Mouse (Mus musculus): ENCODE measurements around the gene Nhsl1. TPM values are rescaled to one million over a fixed set of nuclear protein-coding genes. Genes with fewer than 3 reads are reported as not detected.
A peak's percentile ranks its signal among the peaks of the same experiment; 100 is the strongest.

Nhsl1 gene
- polyA plus RNA-seq, 1 experiment from 2014 or later: 10.6 TPM

DNA sequence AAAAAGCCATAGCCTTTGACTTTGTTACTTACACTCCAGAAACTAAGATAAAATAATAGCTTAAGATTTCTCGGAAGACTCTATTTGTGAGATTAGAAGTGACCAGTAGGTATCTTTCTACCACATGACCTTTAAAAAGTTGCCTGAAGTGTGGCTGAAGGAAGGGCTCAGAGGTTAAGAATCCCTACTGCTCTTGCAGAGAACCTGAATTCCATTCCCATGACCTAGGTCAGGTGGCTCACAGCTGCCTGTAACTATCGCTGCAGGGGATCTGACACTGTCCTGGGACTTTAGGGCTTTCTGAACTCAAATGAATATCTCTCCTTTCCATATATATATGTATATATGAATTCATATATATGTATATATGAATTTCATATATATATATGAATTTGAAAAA is 92.5 kb downstream of the Nhsl1 start:
- Histone ChIP-seq H3K9me3 (no peaks in the 10 kb centered on the region), H3K27ac (no peak overlapping the region), H3K27me3 (ENCODE audit: insufficient read depth, poor library complexity, severe bottlenecking) (no peaks in the 10 kb centered on the region), H3K36me3 (no peaks in the 10 kb centered on the region), H3K4me1 (peaks cover 55% of the 10 kb centered on the region), H3K4me3 (no peak overlapping the region)
- 36% methylated on average over 2 of the region's 2 CpGs for WGBS
- DNase-seq (ENCODE audit: low spot score): no peak

DNA sequence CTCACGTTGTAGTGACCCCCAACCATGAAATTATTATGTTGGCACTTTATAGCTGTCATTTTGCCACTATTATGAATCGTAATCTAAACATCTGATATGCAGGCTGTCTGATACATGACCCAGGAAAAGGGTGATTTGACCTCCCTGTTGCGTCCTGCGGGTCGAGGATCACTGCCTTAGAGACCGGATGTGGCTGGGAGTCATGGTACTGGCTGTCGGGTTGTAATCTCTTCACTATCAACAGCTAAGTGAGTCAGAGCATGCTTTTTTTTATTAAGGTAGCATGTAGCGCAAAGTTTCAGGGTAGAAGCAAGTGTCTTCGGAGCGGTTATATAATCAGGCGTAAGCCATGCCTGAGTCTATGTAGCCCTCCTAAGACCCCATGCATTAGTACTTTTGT is 97.2 kb downstream of the Nhsl1 start:
- Histone ChIP-seq H3K4me3 (no peak overlapping the region), H3K9me3 (no peaks in the 10 kb centered on the region), H3K4me1 (peaks cover 47% of the 10 kb centered on the region), H3K27ac (no peak overlapping the region), H3K27me3 (ENCODE audit: insufficient read depth, poor library complexity, severe bottlenecking) (no peaks in the 10 kb centered on the region), H3K36me3 (no peaks in the 10 kb centered on the region)
- DNase-seq (ENCODE audit: low spot score): no peak
- 85% methylated on average over 11 of the region's 11 CpGs for WGBS

DNA sequence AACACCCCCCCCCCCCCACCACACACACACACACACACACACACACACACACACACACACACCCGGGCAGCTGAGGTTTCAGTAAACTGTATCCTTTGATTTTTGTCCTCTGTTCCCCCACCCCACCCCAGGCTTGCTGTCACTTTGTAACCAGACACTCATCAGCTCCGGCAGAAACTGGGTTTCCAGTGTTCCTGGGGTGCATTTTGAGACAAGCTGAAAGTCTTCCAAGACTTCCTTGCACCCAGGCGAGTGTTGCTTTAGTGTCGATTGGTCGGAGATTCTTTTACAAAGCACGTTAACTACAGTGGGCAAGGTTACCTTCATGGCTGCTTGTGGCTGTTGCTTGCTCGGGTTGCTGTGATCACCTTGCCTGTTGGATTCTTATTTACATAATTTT is 99.4 kb downstream of the Nhsl1 start:
- peak overlapping the region; percentile 74 for H3K27ac ChIP-seq
- DNase-seq (ENCODE audit: low spot score): no peak

DNA sequence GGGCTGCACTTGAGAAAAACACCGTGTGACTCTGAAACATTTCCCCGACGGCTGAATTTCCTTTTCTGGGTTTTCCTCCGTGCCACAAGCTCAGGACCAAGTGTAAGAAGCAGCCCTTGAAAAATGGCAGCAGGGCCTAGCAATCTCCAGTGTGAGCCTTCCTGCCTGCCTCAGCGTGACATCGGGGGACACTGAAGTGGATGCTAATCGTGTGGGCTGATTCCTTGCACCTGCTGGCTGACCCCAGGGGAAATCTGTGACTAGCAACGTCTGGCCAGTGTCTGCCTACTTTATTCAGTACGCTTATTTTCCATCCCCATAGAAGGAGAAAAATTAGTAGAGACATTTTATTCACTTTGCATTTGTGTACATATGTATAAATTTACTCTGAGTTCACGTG is 100.7 kb downstream of the Nhsl1 start:
- 42% methylated on average over 10 of the region's 10 CpGs for WGBS
- DNase-seq (ENCODE audit: low spot score): no peak
- Histone ChIP-seq H3K4me3 (no peak overlapping the region), H3K27me3 (ENCODE audit: insufficient read depth, poor library complexity, severe bottlenecking) (no peaks in the 10 kb centered on the region), H3K9me3 (no peaks in the 10 kb centered on the region), H3K27ac (peak overlapping the region; percentile 74; the same call in 1 of the 2 replicates), H3K36me3 (no peaks in the 10 kb centered on the region), H3K4me1 (peaks cover 45% of the 10 kb centered on the region)

More for the DNA sequence above, 99.4 kb downstream of the Nhsl1 start:
- Histone ChIP-seq H3K36me3 (no peaks in the 10 kb centered on the region), H3K9me3 (no peaks in the 10 kb centered on the region), H3K27me3 (ENCODE audit: insufficient read depth, poor library complexity, severe bottlenecking) (no peaks in the 10 kb centered on the region), H3K4me3 (no peak overlapping the region), H3K4me1 (peaks cover 40% of the 10 kb centered on the region)
- 25% methylated on average over 6 of the region's 7 CpGs for WGBS

DNA sequence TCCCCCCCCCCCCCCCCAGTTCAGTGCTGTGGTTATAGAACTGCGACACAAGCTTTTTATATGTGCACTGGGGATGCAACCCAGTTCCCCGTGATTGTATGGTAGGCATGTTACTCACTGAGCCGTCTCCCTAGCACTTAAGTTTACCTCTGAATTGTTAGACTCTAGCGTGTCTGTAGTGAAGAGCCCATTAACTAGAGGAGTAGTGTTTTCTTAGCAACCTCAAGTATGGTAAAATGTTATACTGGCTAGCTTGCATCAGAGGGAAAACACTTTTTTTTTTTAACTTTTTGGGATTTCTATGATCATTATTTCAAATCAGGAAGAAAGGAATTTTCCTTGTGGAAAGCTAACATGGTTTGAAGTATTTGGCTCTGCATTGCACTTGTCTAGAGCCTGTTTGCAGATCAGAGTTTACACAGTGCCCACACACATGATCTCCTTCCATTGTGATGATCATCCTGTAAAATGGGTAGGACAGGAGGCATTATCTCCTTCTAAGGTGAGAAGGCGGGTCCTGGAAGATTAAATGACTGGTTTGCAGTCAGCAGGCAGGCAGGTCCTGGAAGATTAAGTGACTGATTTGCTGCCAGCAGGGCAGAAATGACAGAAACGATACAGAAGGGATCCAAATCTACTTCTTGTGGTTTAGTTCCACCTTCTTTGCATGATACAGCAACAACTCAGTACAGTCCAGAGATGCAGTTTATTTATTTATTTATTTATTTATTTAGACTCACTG is 101.6 kb downstream of the Nhsl1 start:
- no peak overlapping the region for H3K4me3 ChIP-seq
- no peaks in the 10 kb centered on the region for H3K9me3 ChIP-seq
- DNase-seq (ENCODE audit: low spot score): no peak
- H3K27ac ChIP-seq: no peak overlapping the region
- 79% methylated on average over 6 of the region's 6 CpGs for WGBS
- no peaks in the 10 kb centered on the region for H3K27me3 ChIP-seq (ENCODE audit: insufficient read depth, poor library complexity, severe bottlenecking)
- no peaks in the 10 kb centered on the region for H3K36me3 ChIP-seq
- H3K4me1 ChIP-seq: peaks cover 39% of the 10 kb centered on the region

DNA sequence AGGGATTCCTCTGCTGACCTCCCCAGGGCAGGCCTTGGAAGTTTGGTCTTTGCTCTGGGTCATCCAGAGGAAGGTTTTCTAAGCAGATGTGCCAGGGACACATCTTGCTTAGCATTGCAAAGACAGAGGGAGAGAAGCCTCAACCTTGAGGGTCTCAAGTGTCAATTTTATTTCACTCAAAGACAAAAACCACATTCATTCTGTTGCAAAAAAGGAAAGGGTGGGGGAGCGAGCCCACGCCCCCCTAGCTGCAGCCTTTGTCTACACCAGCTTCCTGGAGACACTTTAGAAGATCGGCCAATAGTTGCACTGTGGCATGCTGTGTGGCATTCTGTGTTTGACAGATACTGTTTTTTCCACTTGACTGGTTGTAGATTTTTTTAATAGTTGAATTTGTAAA is 104.2 kb downstream of the Nhsl1 start:
- Histone ChIP-seq H3K36me3 (peaks cover 4% of the 10 kb centered on the region), H3K4me1 (peaks cover 42% of the 10 kb centered on the region), H3K27me3 (ENCODE audit: insufficient read depth, poor library complexity, severe bottlenecking) (no peaks in the 10 kb centered on the region), H3K9me3 (no peaks in the 10 kb centered on the region), H3K27ac (no peak overlapping the region), H3K4me3 (no peak overlapping the region)
- no peak for DNase-seq (ENCODE audit: low spot score)
- 66% methylated on average over 3 of the region's 3 CpGs for WGBS

DNA sequence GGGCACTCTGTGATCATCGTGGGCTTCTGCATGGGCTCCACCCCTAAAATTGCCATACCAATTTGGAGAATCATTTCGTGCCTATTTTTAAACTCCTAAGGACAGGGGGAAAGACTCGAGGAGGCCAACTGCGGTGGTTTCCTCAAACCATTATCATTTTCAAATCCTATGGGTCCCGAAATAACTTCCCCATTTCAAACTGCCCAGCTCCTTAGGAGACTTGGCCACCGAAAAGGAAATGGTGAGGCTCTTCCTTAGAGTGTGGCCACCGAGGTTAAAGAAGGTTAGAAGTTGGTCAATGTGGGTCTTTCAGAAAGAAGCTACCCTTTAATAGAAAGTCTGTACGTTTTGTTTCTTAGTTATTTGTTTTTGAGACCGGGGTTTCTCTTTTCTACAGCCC is 104.8 kb downstream of the Nhsl1 start:
- Histone ChIP-seq H3K9me3 (no peaks in the 10 kb centered on the region), H3K4me1 (peaks cover 36% of the 10 kb centered on the region), H3K27ac (no peak overlapping the region), H3K36me3 (peaks cover 4% of the 10 kb centered on the region), H3K27me3 (ENCODE audit: insufficient read depth, poor library complexity, severe bottlenecking) (no peaks in the 10 kb centered on the region), H3K4me3 (no peak overlapping the region)
- DNase-seq (ENCODE audit: low spot score): no peak
- 65% methylated on average over 9 of the region's 9 CpGs for WGBS

DNA sequence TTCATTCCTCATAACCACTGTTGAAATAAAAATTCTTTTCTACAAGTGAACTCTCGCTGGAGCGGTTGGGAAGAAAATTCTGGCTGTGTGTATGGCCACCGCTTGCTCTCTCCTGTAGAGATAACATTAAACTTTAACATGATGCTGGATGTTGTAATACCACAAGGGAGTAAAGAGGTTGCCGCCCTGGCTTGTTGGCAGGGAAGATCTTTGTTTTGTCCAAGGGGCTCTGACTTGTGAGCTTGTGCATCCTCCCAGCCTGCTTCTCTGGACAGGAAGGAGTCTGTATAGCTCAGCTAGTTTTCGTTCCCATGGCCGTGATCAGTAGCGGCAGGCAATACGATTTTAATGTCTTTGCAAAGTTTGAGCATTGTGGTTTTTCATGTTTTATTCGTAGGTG is 109.1 kb downstream of the Nhsl1 start:
- H3K4me3 ChIP-seq: no peak overlapping the region
- 92% methylated on average over 9 of the region's 9 CpGs for WGBS
- no peak overlapping the region for H3K27ac ChIP-seq
- no peak for DNase-seq (ENCODE audit: low spot score)
- H3K9me3 ChIP-seq: 0 out of 2 replicates have a peak, but pooled peaks cover 7% of the 10 kb centered on the region
- H3K27me3 ChIP-seq (ENCODE audit: insufficient read depth, poor library complexity, severe bottlenecking): no peaks in the 10 kb centered on the region
- H3K36me3 ChIP-seq: peaks cover 14% of the 10 kb centered on the region
- H3K4me1 ChIP-seq: peaks cover 41% of the 10 kb centered on the region

DNA sequence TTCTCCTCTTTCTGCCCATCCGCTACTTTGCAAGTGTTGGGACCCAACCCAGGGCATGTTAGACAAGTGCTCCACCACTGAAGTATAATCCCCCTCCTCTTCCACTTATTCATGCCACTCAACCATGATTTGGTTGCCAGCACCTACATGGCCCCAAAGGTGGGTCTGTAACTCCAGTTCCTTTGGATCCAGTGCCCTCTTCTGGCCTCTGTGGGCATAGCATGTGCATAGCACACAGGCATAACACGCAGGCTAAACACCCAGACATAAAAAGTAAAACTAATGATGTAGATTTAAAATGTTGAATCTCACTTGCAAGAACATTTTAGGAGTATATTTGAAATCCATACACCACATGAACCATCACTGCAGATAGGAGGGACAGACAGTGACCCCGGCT is 110.7 kb downstream of the Nhsl1 start:
- H3K27me3 ChIP-seq (ENCODE audit: insufficient read depth, poor library complexity, severe bottlenecking): no peaks in the 10 kb centered on the region

DNA sequence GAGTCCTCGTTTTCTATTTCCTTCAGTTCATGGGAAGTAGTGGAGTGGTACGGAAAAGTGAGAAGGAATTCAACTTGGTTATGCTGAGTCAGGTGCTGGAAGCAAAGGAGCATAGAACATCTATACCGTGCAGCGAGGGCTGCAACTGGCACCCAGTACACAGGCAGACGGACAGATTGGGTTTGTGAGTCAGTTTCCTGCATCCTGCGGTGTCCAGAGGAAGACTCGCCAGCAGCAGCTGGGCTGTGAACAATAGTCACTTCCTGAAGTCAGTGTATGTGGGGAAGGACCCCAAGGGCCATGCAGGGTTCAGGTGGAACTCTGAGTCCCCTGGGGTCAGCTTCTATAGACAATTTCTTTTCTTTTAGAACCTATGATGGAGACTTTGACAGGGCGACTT is 111.4 kb downstream of the Nhsl1 start:
- no peak for DNase-seq (ENCODE audit: low spot score)
- no peak overlapping the region for H3K4me3 ChIP-seq
- H3K27ac ChIP-seq: peak overlapping the region; percentile 91; the same call in 1 of the 2 replicates
- WGBS: 63% methylated on average over 8 of the region's 8 CpGs
- H3K36me3 ChIP-seq: peaks cover 14% of the 10 kb centered on the region
- H3K27me3 ChIP-seq (ENCODE audit: insufficient read depth, poor library complexity, severe bottlenecking): no peaks in the 10 kb centered on the region
- H3K4me1 ChIP-seq: peaks cover 47% of the 10 kb centered on the region
- H3K9me3 ChIP-seq: 0 out of 2 replicates have a peak, but pooled peaks cover 7% of the 10 kb centered on the region

More for the DNA sequence above, 110.7 kb downstream of the Nhsl1 start:
- 94% methylated on average over 3 of the region's 3 CpGs for WGBS
- Histone ChIP-seq H3K4me1 (peaks cover 43% of the 10 kb centered on the region), H3K4me3 (no peak overlapping the region), H3K9me3 (0 out of 2 replicates have a peak, but pooled peaks cover 7% of the 10 kb centered on the region), H3K27ac (0 out of 2 replicates have a peak overlapping the region, but pooled peaks have one; percentile 91), H3K36me3 (peaks cover 14% of the 10 kb centered on the region)
- no peak for DNase-seq (ENCODE audit: low spot score)

DNA sequence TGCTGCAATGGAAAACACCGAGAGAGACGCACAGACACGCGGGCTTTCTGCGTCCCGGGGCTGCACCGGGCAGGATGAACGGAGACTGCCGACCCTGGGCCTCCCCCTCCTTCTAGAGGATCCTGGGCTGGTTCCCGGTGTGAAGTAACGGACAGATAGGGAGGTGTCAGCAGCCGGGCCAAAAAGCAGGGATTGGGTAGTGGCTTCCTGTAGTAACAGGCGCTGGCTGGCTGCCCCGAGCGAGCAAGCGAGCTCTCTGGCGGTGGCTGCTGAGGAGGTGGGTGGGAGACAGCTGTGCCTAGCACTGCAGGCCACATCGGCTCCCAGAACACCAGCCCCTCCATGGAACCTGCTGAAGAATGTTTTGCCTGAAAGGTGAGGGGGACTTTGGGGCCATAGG is 112.2 kb downstream of the Nhsl1 start:
- Histone ChIP-seq H3K4me1 (peaks cover 48% of the 10 kb centered on the region), H3K9me3 (0 out of 2 replicates have a peak, but pooled peaks cover 7% of the 10 kb centered on the region)
- WGBS: 1% methylated on average over 18 of the region's 18 CpGs

DNA sequence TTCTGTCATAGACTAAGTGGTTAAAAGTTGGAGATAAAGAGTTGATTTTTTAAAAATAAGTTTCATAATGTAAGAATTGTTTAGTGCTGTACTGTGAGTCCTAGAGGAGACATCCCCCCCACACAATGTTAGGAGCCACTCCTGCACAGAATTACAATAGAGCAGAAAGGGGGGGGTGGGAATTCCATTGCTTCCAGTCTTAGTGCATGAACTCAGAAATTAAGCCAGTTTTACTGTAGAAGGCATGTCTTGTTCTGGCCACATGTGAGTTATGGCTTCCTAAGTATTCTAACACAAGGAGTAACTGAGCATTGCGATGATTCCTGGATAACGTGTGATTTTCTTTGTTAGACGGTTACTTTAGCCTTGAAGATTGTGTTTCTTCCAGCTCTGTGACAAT is 112.8 kb downstream of the Nhsl1 start:
- peaks cover 12% of the 10 kb centered on the region for H3K36me3 ChIP-seq
- peaks cover 51% of the 10 kb centered on the region for H3K4me1 ChIP-seq
- DNase-seq (ENCODE audit: low spot score): no peak
- H3K27me3 ChIP-seq (ENCODE audit: insufficient read depth, poor library complexity, severe bottlenecking): no peaks in the 10 kb centered on the region
- 0 out of 2 replicates have a peak, but pooled peaks cover 7% of the 10 kb centered on the region for H3K9me3 ChIP-seq
- peak overlapping the region; percentile 55 for H3K4me3 ChIP-seq
- 64% methylated on average over 3 of the region's 3 CpGs for WGBS
- H3K27ac ChIP-seq: peak overlapping the region; percentile 91

More for the DNA sequence above, 112.2 kb downstream of the Nhsl1 start:
- Histone ChIP-seq H3K4me3 (peak overlapping the region; percentile 55), H3K27me3 (ENCODE audit: insufficient read depth, poor library complexity, severe bottlenecking) (no peaks in the 10 kb centered on the region), H3K36me3 (peaks cover 14% of the 10 kb centered on the region), H3K27ac (peak overlapping the region; percentile 91)
- DNase-seq (ENCODE audit: low spot score): peak; percentile 91

DNA sequence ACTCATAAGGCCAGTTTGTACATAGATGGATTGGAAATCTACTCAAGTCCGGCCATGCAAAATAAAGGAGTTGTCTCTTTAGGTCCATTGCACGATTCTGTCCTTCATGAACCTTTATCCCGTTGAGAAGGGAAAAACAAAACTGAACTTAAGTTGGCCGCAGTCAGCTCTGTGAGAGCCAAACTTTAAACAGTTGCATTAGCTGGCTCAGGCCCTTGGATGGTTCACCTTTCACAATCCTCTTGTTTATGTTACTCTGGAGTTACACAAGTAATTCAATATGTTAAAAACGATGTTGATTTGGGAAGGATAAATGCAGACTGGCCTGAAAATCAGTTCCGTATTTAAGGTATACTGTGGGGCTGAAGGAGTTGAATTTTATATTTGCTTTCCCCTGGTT is 116.7 kb downstream of the Nhsl1 start:
- WGBS: 87% methylated on average over 6 of the region's 6 CpGs
- Histone ChIP-seq H3K27me3 (ENCODE audit: insufficient read depth, poor library complexity, severe bottlenecking) (no peaks in the 10 kb centered on the region), H3K9me3 (no peaks in the 10 kb centered on the region), H3K27ac (peak overlapping the region; percentile 76), H3K36me3 (no peaks in the 10 kb centered on the region), H3K4me1 (peaks cover 52% of the 10 kb centered on the region), H3K4me3 (no peak overlapping the region)
- DNase-seq (ENCODE audit: low spot score): no peak

Data from heart, embryonic 10.5 days (tissue).